Mouse (Mus musculus): ENCODE measurements around the gene Nod2. TPM values are rescaled to one million over a fixed set of nuclear protein-coding genes. Genes with fewer than 3 reads are reported as not detected.

Nod2 gene
- polyA plus RNA-seq, 1 experiment = 0.27 TPM

GRCm38 (mm10) chr8:88624276-88624675 is 22.8 kb upstream of the Nod2 start:
- TF ChIP-seq POLR2A (IDR thresholded peaks at IDR 0.05; ENCODE audit: control insufficient read depth, low read depth, low read length) = no peak
- no peak for TF ChIP-seq CTCF (IDR thresholded peaks at IDR 0.05; ENCODE audit: control insufficient read depth, insufficient read depth, insufficient replicate concordance, low read depth, low read length)
- H3K27ac ChIP-seq (ENCODE audit: control insufficient read depth, insufficient read depth, low read depth, low read length) = no peak overlapping the region
- H3K27me3 ChIP-seq (ENCODE audit: control insufficient read depth, insufficient read depth, low read length) = no peaks in the 10 kb centered on the region
- no peak overlapping the region for H3K4me3 ChIP-seq (ENCODE audit: control insufficient read depth, low read depth, low read length)
- H3K36me3 ChIP-seq (ENCODE audit: control insufficient read depth, insufficient read depth, low read length) = no peaks in the 10 kb centered on the region
- H3K4me1 ChIP-seq (ENCODE audit: control insufficient read depth, insufficient read depth, low read length) = peaks cover 13% of the 10 kb centered on the region

GRCm38 (mm10) chr8:88626433-88626832 is 20.7 kb upstream of the Nod2 start:
- Histone ChIP-seq H3K27me3 (ENCODE audit: control insufficient read depth, insufficient read depth, low read length) (no peaks in the 10 kb centered on the region), H3K4me3 (ENCODE audit: control insufficient read depth, low read depth, low read length) (no peak overlapping the region), H3K4me1 (ENCODE audit: control insufficient read depth, insufficient read depth, low read length) (peaks cover 13% of the 10 kb centered on the region), H3K27ac (ENCODE audit: control insufficient read depth, insufficient read depth, low read depth, low read length) (no peak overlapping the region), H3K36me3 (ENCODE audit: control insufficient read depth, insufficient read depth, low read length) (no peaks in the 10 kb centered on the region)
- TF ChIP-seq POLR2A (IDR thresholded peaks at IDR 0.05; ENCODE audit: control insufficient read depth, low read depth, low read length) (no peak), CTCF (IDR thresholded peaks at IDR 0.05; ENCODE audit: control insufficient read depth, insufficient read depth, insufficient replicate concordance, low read depth, low read length) (no peak)

- no peaks in the 10 kb centered on the region for H3K36me3 ChIP-seq (ENCODE audit: control insufficient read depth, insufficient read depth, low read length)
- H3K4me3 ChIP-seq (ENCODE audit: control insufficient read depth, low read depth, low read length) = peak overlapping the region; percentile 86
- TF ChIP-seq POLR2A (IDR thresholded peaks at IDR 0.05; ENCODE audit: control insufficient read depth, low read depth, low read length) (no peak), CTCF (IDR thresholded peaks at IDR 0.05; ENCODE audit: control insufficient read depth, insufficient read depth, insufficient replicate concordance, low read depth, low read length) (no peak)
- peak overlapping the region; percentile 35; the same call in 1 of the 2 replicates for H3K27ac ChIP-seq (ENCODE audit: control insufficient read depth, insufficient read depth, low read depth, low read length)
- H3K27me3 ChIP-seq (ENCODE audit: control insufficient read depth, insufficient read depth, low read length) = no peaks in the 10 kb centered on the region
- H3K4me1 ChIP-seq (ENCODE audit: control insufficient read depth, insufficient read depth, low read length) = peaks cover 13% of the 10 kb centered on the region
These were observed 20.2 kb upstream of the Nod2 start for GRCm38 (mm10) chr8:88626940-88627264.

- TF ChIP-seq CTCF (IDR thresholded peaks at IDR 0.05; ENCODE audit: control insufficient read depth, insufficient read depth, insufficient replicate concordance, low read depth, low read length) = no peak
- TF ChIP-seq POLR2A (IDR thresholded peaks at IDR 0.05; ENCODE audit: control insufficient read depth, low read depth, low read length) = no peak; the same call in 1 of the 2 replicates
- peak overlapping the region; percentile 86 for H3K4me3 ChIP-seq (ENCODE audit: control insufficient read depth, low read depth, low read length)
- no peaks in the 10 kb centered on the region for H3K27me3 ChIP-seq (ENCODE audit: control insufficient read depth, insufficient read depth, low read length)
- peak overlapping the region; percentile 65 for H3K27ac ChIP-seq (ENCODE audit: control insufficient read depth, insufficient read depth, low read depth, low read length)
- H3K36me3 ChIP-seq (ENCODE audit: control insufficient read depth, insufficient read depth, low read length) = no peaks in the 10 kb centered on the region
- peaks cover 13% of the 10 kb centered on the region for H3K4me1 ChIP-seq (ENCODE audit: control insufficient read depth, insufficient read depth, low read length)
These were observed 19.7 kb upstream of the Nod2 start for GRCm38 (mm10) chr8:88627265-88627991.

- no peaks in the 10 kb centered on the region for H3K27me3 ChIP-seq (ENCODE audit: control insufficient read depth, insufficient read depth, low read length)
- no peak for TF ChIP-seq POLR2A (IDR thresholded peaks at IDR 0.05; ENCODE audit: control insufficient read depth, low read depth, low read length)
- TF ChIP-seq CTCF (IDR thresholded peaks at IDR 0.05; ENCODE audit: control insufficient read depth, insufficient read depth, insufficient replicate concordance, low read depth, low read length) = no peak
- no peak overlapping the region for H3K27ac ChIP-seq (ENCODE audit: control insufficient read depth, insufficient read depth, low read depth, low read length)
These were observed 18.9 kb upstream of the Nod2 start for GRCm38 (mm10) chr8:88628001-88628774.

GRCm38 (mm10) chr8:88630225-88630624 is 16.9 kb upstream of the Nod2 start:
- Histone ChIP-seq H3K27me3 (ENCODE audit: control insufficient read depth, insufficient read depth, low read length) (no peaks in the 10 kb centered on the region), H3K27ac (ENCODE audit: control insufficient read depth, insufficient read depth, low read depth, low read length) (no peak overlapping the region), H3K4me3 (ENCODE audit: control insufficient read depth, low read depth, low read length) (no peak overlapping the region), H3K36me3 (ENCODE audit: control insufficient read depth, insufficient read depth, low read length) (no peaks in the 10 kb centered on the region), H3K4me1 (ENCODE audit: control insufficient read depth, insufficient read depth, low read length) (peaks cover 13% of the 10 kb centered on the region)
- TF ChIP-seq POLR2A (IDR thresholded peaks at IDR 0.05; ENCODE audit: control insufficient read depth, low read depth, low read length) = no peak
- no peak for TF ChIP-seq CTCF (IDR thresholded peaks at IDR 0.05; ENCODE audit: control insufficient read depth, insufficient read depth, insufficient replicate concordance, low read depth, low read length)

More at GRCm38 (mm10) chr8:88628001-88628774, 18.9 kb upstream of the Nod2 start:
- no peaks in the 10 kb centered on the region for H3K36me3 ChIP-seq (ENCODE audit: control insufficient read depth, insufficient read depth, low read length)
- peaks cover 13% of the 10 kb centered on the region for H3K4me1 ChIP-seq (ENCODE audit: control insufficient read depth, insufficient read depth, low read length)
- H3K4me3 ChIP-seq (ENCODE audit: control insufficient read depth, low read depth, low read length) = no peak overlapping the region

GRCm38 (mm10) chr8:88631081-88631480 is 16.0 kb upstream of the Nod2 start:
- no peak for TF ChIP-seq POLR2A (IDR thresholded peaks at IDR 0.05; ENCODE audit: control insufficient read depth, low read depth, low read length)
- no peak for TF ChIP-seq CTCF (IDR thresholded peaks at IDR 0.05; ENCODE audit: control insufficient read depth, insufficient read depth, insufficient replicate concordance, low read depth, low read length)
- H3K27ac ChIP-seq (ENCODE audit: control insufficient read depth, insufficient read depth, low read depth, low read length) = no peak overlapping the region
- H3K4me3 ChIP-seq (ENCODE audit: control insufficient read depth, low read depth, low read length) = no peak overlapping the region
- peaks cover 13% of the 10 kb centered on the region for H3K4me1 ChIP-seq (ENCODE audit: control insufficient read depth, insufficient read depth, low read length)
- no peaks in the 10 kb centered on the region for H3K27me3 ChIP-seq (ENCODE audit: control insufficient read depth, insufficient read depth, low read length)
- H3K36me3 ChIP-seq (ENCODE audit: control insufficient read depth, insufficient read depth, low read length) = no peaks in the 10 kb centered on the region

All from testis, adult 2 months (tissue).